Mouse (Mus musculus) ES-E14 (cell line): Measurements from ENCODE around the gene Vsnl1. TPM values are rescaled to one million over a fixed set of nuclear protein-coding genes. Genes with fewer than 3 reads are reported as not detected.
A peak's percentile ranks its signal among the peaks of the same experiment; 100 is the strongest.

Source experiments
- DNase-seq: peaks from one replicate; pipeline ENCODE4 v3.0.0-alpha.2; 2013; ENCODE audit warnings: low read depth, low spot score
- H3K27ac ChIP-seq: 2 replicates; pipeline ENCODE4 v1.5.1; 2012; ENCODE audit warnings: low read depth, mild to moderate bottlenecking, low read length, moderate library complexity, mixed read lengths; ENCODE audit not compliant: poor library complexity, insufficient read depth, severe bottlenecking
- H3K36me3 ChIP-seq: 2 replicates; pipeline ENCODE4 v1.6.1; 2012; ENCODE audit warnings: mild to moderate bottlenecking, low read length, moderate library complexity, mixed read lengths; ENCODE audit not compliant: control insufficient read depth, poor library complexity, insufficient read depth, severe bottlenecking
- H3K4me1 ChIP-seq, 2 experiments: fragments of 150-350 bp in 1 of 2; sonication (generic) in 1 of 2; 2 replicates each; pipeline ENCODE4 v1.6.1; 2012; ENCODE audit warnings: low read length in 2 of 2, mild to moderate bottlenecking in 1 of 2, mixed read lengths in 1 of 2; ENCODE audit not compliant: control insufficient read depth in 2 of 2, insufficient read depth in 2 of 2, poor library complexity in 1 of 2
- H3K4me3 ChIP-seq, 2 experiments: fragments of 150-350 bp in 1 of 2; sonication (generic) in 1 of 2; 2 replicates each; pipeline ENCODE4 v1.5.1; 2012; ENCODE audit warnings: low read length in 2 of 2, low read depth in 1 of 2, mild to moderate bottlenecking in 1 of 2, mixed read lengths in 1 of 2; ENCODE audit not compliant: insufficient read depth in 1 of 2, poor library complexity in 1 of 2, severe bottlenecking in 1 of 2
- H3K9ac ChIP-seq: 2 replicates; pipeline ENCODE4 v1.6.1; 2012; ENCODE audit warnings: low read depth, mild to moderate bottlenecking, low read length, mixed read lengths; ENCODE audit not compliant: poor library complexity, insufficient read depth, severe bottlenecking
- H3K9me3 ChIP-seq: fragments of 150-350 bp; sonication (generic); 2 replicates; pipeline ENCODE4 v1.6.1; 2012; ENCODE audit warnings: low read depth, mild to moderate bottlenecking, low read length; ENCODE audit not compliant: control insufficient read depth, insufficient read depth
- CHD2 ChIP-seq: IDR thresholded peaks from 2 replicates; pipeline ENCODE4 v1.6.1; 2014; ENCODE audit warnings: mild to moderate bottlenecking, low read depth, low read length, inconsistent platforms
- HCFC1 ChIP-seq: IDR thresholded peaks from 2 replicates; pipeline ENCODE4 v1.6.1; 2012; ENCODE audit warnings: low read length, inconsistent platforms, borderline replicate concordance; ENCODE audit not compliant: insufficient read depth
- MAFK ChIP-seq: IDR thresholded peaks from 2 replicates; pipeline ENCODE4 v1.6.1; 2014; ENCODE audit warnings: mild to moderate bottlenecking, low read depth, low read length, inconsistent platforms; ENCODE audit not compliant: insufficient read depth
- ZC3H11A ChIP-seq: IDR thresholded peaks from 2 replicates; pipeline ENCODE4 v1.6.1; 2012; ENCODE audit warnings: low read depth, mild to moderate bottlenecking, inconsistent platforms, low read length, borderline replicate concordance
- ZNF384 ChIP-seq: IDR thresholded peaks from 2 replicates; pipeline ENCODE4 v1.6.1; 2012; ENCODE audit warnings: low read depth, low read length, inconsistent platforms
- in situ Hi-C, 2 experiments: fragments of 600-800 bp; cut with MboI; formaldehyde crosslinking; loops; one replicate each; pipeline ENCODE4 v1.15.1; 2025; ENCODE audit warnings: low sequenced_read_pairs in 2 of 2, inconsistent platforms in 1 of 2; ENCODE audit not compliant: unreplicated experiment in 2 of 2
- total RNA-seq: library from RNA; depleted of rRNA; stranded (reverse); fragments of 300-350 nt; gene quantifications from 2 replicates; pipeline ENCODE4 v1.2.3, GENCODE M21; 2012

Gene Vsnl1
- total RNA-seq, 1 experiment: not detected

DNA sequence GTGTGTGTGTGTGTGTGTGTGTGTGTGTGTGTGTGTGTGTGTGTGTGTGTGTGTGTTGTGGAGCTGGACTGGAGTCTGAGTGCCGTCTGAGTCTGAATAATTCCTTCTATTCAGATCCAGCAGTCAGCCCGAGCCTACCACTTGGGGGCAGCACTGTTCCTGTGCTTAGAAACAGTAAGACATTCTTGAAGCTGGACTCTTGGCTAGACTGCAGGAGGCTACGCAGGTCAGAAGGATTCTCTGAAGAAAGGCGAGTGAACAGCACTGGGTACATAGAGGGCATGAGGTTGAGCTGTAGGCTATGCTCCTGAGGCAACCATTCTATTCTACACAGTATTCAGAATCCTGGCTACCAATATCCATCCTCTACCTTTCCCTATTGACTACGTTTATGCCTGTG is 85.5 kb downstream of the Vsnl1 start:
- TF ChIP-seq ZC3H11A (peak; percentile 51; the same call in 1 of the 2 replicates), ZNF384 (no peak)
- no peaks in the 10 kb centered on the region for H3K9me3 ChIP-seq
- no peak overlapping the region for H3K9ac ChIP-seq
- no peak overlapping the region for H3K27ac ChIP-seq
- peaks cover 0 to 3% of the 10 kb centered on the region in 2 experiments; a peak in 1 of 4 replicates for H3K4me1 ChIP-seq
- in situ Hi-C loops: no loop called here
- DNase-seq: peak; percentile 71
- no peak overlapping the region for H3K4me3 ChIP-seq
- no peaks in the 10 kb centered on the region for H3K36me3 ChIP-seq

DNA sequence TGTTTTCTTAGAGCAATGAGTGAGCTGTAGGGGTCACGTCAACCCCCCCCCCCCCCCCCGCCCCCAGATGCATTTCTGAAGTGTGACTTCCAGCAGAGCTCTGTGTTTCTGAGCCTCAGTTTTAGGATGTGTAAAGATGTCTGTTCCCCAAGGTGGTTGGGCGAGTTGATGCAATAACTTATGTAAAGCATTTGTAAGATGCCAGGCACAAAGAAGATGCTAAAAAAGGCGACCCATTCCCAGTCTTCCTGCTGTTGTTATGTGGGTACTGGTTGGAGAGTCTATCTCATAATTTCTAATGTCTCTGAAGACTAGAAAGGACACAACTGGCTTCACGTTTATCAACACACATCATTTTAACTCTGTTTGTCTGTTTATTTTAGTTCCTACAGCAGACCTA is 86.5 kb downstream of the Vsnl1 start:
- no peak overlapping the region for H3K27ac ChIP-seq
- in situ Hi-C loops: no loop called here
- no peak overlapping the region for H3K9ac ChIP-seq
- no peak overlapping the region for H3K4me3 ChIP-seq
- H3K36me3 ChIP-seq: no peaks in the 10 kb centered on the region
- no peak for TF ChIP-seq HCFC1
- no peak for TF ChIP-seq ZNF384
- no peak for TF ChIP-seq MAFK
- no peak for TF ChIP-seq ZC3H11A
- TF ChIP-seq CHD2: no peak
- H3K9me3 ChIP-seq: no peaks in the 10 kb centered on the region
- DNase-seq: no peak
- H3K4me1 ChIP-seq: peaks cover 0 to 3% of the 10 kb centered on the region in 2 experiments; a peak in 1 of 4 replicates

DNA sequence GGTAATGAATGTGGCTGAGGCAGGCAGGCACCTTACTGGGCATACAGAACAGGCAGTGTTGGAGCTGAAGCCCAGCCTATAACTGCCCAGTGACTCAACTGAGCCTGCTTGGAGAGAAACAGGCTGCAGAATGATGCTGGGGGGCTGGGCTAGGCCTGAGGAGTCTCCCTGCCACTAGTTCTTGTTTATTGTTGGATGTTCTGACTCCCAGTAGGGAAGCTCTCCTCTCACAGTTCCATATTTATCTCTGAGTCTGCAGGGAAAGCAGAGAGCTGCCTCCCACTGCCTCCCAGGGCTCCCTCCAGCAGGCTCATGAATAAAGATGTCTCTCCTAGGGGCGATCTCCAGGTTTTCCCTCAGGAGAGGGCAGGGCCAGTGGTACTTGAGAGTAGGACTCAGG is 88.0 kb downstream of the Vsnl1 start:
- H3K36me3 ChIP-seq: no peaks in the 10 kb centered on the region
- in situ Hi-C loops: no loop called here
- H3K4me3 ChIP-seq: no peak overlapping the region
- peaks cover 0 to 3% of the 10 kb centered on the region in 2 experiments; a peak in 1 of 4 replicates for H3K4me1 ChIP-seq
- no peaks in the 10 kb centered on the region for H3K9me3 ChIP-seq
- no peak overlapping the region for H3K27ac ChIP-seq
- no peak for DNase-seq
- no peak overlapping the region for H3K9ac ChIP-seq
- TF ChIP-seq HCFC1: no peak

DNA sequence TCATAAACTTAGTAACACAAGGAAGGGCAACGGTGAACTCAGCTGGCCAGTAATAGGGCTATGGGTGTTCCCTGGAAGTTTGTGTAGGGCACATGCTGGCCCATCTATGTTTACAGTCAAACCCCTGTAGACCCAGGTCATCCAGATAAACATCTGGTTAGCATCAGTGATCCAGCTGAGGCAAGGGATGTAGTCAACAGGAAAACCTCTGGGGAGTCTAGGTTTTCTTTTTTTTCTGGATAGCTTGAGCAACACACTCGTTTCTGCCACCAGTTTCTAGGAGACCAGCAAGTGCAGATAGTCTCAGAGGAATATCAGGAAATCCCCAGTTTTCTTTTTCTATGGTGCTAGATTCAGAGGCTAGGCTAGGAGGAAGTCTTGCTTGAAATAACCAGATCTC is 90.5 kb downstream of the Vsnl1 start:
- in situ Hi-C loops: no loop called here
- TF ChIP-seq CHD2 (no peak), ZNF384 (no peak), ZC3H11A (no peak), MAFK (no peak)
- Histone ChIP-seq H3K4me1 (peaks cover 0 to 3% of the 10 kb centered on the region in 2 experiments; a peak in 1 of 4 replicates), H3K36me3 (no peaks in the 10 kb centered on the region), H3K4me3 (no peak overlapping the region), H3K9ac (no peak overlapping the region), H3K9me3 (no peaks in the 10 kb centered on the region), H3K27ac (no peak overlapping the region)
- no peak for DNase-seq

DNA sequence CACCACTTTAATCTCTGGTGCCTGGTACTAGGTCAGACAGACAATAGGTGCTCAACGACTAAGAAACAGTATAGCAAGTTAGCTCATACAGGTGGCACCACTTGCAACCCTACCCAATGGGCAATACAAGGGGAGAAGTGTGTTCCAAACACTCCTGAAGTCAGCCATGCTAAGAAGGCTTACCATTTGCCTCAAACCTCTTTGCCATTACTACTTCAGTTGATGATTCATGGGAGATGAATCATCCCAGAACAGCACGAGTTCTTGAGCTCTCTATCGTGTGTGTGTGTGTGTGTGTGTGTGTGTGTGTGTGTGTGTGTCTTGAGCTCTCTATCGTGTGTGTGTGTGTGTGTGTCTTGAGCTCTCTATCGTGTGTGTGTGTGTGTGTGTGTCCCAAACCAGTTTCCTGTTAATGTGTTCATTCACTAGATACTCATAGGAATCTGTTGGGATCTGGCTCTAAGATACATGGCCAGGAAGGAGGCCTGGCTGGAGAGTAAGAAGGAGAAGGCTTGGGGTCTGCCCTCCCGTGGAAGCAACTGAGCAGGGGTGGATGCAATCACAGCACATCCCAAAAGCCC is 94.3 kb downstream of the Vsnl1 start:
- Histone ChIP-seq H3K4me1 (no peaks in the 10 kb centered on the region), H3K36me3 (no peaks in the 10 kb centered on the region), H3K4me3 (no peak overlapping the region), H3K9me3 (no peaks in the 10 kb centered on the region), H3K27ac (no peak overlapping the region), H3K9ac (no peak overlapping the region)
- in situ Hi-C loops: no loop called here
- TF ChIP-seq ZNF384 (no peak), ZC3H11A (no peak), CHD2 (no peak), HCFC1 (no peak), MAFK (no peak)
- DNase-seq: no peak
